Mouse (Mus musculus): ENCODE data around the gene Grin2c. TPM values are rescaled to one million over a fixed set of nuclear protein-coding genes. Genes with fewer than 3 reads are reported as not detected.

Grin2c gene
- polyA plus RNA-seq, 1 experiment from 2014 or later: 0.18 TPM

DNA sequence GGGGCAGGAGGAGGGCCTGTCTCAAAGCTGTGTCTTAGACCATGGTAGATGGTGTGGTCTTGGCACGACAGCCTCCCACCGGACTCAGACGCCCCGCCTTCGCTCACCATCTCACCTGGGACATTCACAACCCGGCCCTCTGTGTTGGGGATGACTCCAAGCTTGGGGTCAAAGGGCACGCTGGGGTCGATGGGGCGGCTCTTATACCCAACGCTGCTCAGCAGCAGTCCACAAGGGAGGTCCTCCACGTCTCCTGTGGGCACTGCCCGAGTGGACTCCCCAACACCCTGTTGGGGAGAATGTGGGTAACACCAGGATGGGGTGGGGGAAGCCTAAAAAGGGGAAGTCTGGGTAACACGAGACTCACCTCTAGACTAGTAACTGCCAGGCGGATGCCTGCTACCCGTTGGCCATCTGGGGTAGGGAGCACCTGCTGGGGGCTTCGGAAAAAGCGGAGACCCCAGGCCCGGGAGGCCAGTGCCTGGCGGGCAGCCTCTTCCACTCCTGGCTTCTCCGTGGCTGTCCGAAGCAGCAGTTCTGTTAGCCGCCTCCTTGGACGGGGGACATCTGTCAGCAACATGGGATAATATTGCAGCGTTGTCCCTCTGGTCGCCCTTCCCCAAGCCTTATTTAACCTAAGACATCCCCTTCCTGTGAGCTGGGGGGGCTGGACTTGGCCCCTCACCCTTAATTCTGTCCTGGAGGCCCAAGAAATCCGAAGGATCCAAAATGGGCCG is 2.5 kb upstream of the Grin2c start:
- no peaks in the 10 kb centered on the region for H3K9me3 ChIP-seq
- peaks cover 27% of the 10 kb centered on the region for H3K36me3 ChIP-seq
- H3K27ac ChIP-seq: 0 out of 2 replicates have a peak overlapping the region, but pooled peaks have one; percentile 29
- DNase-seq (ENCODE audit: low spot score): no peak
- no peak overlapping the region for H3K4me3 ChIP-seq
- 88% methylated on average over 27 of the region's 27 CpGs for WGBS
- H3K4me1 ChIP-seq (replicated peaks): peaks cover 71% of the 10 kb centered on the region
- H3K27me3 ChIP-seq (ENCODE audit: insufficient read depth, poor library complexity, severe bottlenecking): peaks cover 58% of the 10 kb centered on the region

GRCm38 (mm10) chr11:115267958-115268357 is 915 bp upstream of the Grin2c start:
- peaks cover 61% of the 10 kb centered on the region for H3K4me1 ChIP-seq (replicated peaks)
- no peaks in the 10 kb centered on the region for H3K9me3 ChIP-seq
- H3K27me3 ChIP-seq (ENCODE audit: insufficient read depth, poor library complexity, severe bottlenecking): peaks cover 74% of the 10 kb centered on the region
- H3K4me3 ChIP-seq: no peak overlapping the region
- DNase-seq (ENCODE audit: low spot score): no peak
- H3K27ac ChIP-seq: no peak overlapping the region
- WGBS: 74% methylated on average over 11 of the region's 11 CpGs
- H3K36me3 ChIP-seq: peaks cover 27% of the 10 kb centered on the region

- under 1% methylated on average over 22 of the region's 22 CpGs for WGBS
- no peaks in the 10 kb centered on the region for H3K9me3 ChIP-seq
- H3K36me3 ChIP-seq: peaks cover 18% of the 10 kb centered on the region
- H3K27ac ChIP-seq: peak overlapping the region; percentile 31; the same call in 1 of the 2 replicates
- H3K4me1 ChIP-seq (replicated peaks): peaks cover 54% of the 10 kb centered on the region
- H3K27me3 ChIP-seq (ENCODE audit: insufficient read depth, poor library complexity, severe bottlenecking): peaks cover 89% of the 10 kb centered on the region
- DNase-seq (ENCODE audit: low spot score): peak; percentile 43
- H3K4me3 ChIP-seq: peak overlapping the region; percentile 51
These were observed 654 bp downstream of the Grin2c start for GRCm38 (mm10) chr11:115266400-115266778.

- Histone ChIP-seq H3K36me3 (peaks cover 18% of the 10 kb centered on the region), H3K4me3 (peak overlapping the region; percentile 51), H3K27me3 (ENCODE audit: insufficient read depth, poor library complexity, severe bottlenecking) (peaks cover 94% of the 10 kb centered on the region), H3K9me3 (no peaks in the 10 kb centered on the region), H3K27ac (no peak overlapping the region), H3K4me1 (replicated peaks) (peaks cover 51% of the 10 kb centered on the region)
- 3% methylated on average over 20 of the region's 20 CpGs for WGBS
- DNase-seq (ENCODE audit: low spot score): no peak
These were observed 1.2 kb downstream of the Grin2c start for GRCm38 (mm10) chr11:115265771-115266399.

GRCm38 (mm10) chr11:115264862-115265668 is 2.0 kb downstream of the Grin2c start:
- Histone ChIP-seq H3K4me3 (peak overlapping the region; percentile 44), H3K27me3 (ENCODE audit: insufficient read depth, poor library complexity, severe bottlenecking) (peaks cover 100% of the 10 kb centered on the region), H3K4me1 (replicated peaks) (peaks cover 48% of the 10 kb centered on the region), H3K9me3 (no peaks in the 10 kb centered on the region), H3K27ac (no peak overlapping the region), H3K36me3 (peaks cover 18% of the 10 kb centered on the region)
- 6% methylated on average over 39 of the region's 39 CpGs for WGBS
- peak; percentile 68 for DNase-seq (ENCODE audit: low spot score)

DNA sequence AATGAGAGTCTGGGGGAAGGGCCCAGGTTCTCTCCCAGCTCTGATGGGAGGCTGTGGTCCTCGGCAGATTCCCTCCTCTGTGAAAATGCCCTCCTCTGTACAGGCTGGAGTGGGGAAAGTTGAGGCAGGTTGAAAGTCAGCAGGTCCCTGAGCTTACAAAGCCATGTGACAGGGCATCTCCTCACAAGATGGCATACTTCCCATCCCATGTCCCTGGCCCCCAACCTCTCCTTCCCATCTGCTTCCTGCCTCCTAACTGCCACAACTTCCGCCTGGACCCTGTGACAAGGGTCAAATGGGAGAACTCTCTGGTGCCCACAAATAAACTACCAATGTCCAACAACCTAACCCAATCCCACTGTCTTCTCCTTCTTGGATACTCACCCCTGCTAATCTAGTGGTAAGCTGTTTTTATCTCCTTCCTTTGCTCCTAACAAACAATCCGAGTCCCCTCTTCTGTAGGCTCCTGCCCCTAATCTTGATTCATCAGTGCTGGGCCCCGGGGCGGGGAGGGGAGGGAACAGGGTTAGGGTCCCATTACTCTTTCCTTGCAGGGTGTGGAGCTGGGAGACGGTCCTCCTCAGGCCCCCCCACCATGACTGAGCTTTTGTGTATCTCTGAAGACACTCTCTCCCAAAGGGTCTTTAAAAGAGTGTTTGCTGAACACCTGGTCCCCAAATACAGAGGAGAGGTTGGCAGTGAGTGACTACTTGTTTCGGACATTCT is 2.7 kb downstream of the Grin2c start:
- Histone ChIP-seq H3K4me3 (no peak overlapping the region), H3K27me3 (ENCODE audit: insufficient read depth, poor library complexity, severe bottlenecking) (peaks cover 100% of the 10 kb centered on the region), H3K4me1 (replicated peaks) (peaks cover 42% of the 10 kb centered on the region), H3K36me3 (peaks cover 14% of the 10 kb centered on the region), H3K9me3 (no peaks in the 10 kb centered on the region), H3K27ac (no peak overlapping the region)
- WGBS: 67% methylated on average over 7 of the region's 7 CpGs
- no peak for DNase-seq (ENCODE audit: low spot score)

GRCm38 (mm10) chr11:115262954-115263353 is 4.1 kb downstream of the Grin2c start:
- no peak for DNase-seq (ENCODE audit: low spot score)
- no peaks in the 10 kb centered on the region for H3K9me3 ChIP-seq
- H3K4me3 ChIP-seq: no peak overlapping the region
- H3K4me1 ChIP-seq (replicated peaks): peaks cover 41% of the 10 kb centered on the region
- H3K27ac ChIP-seq: no peak overlapping the region
- peaks cover 100% of the 10 kb centered on the region for H3K27me3 ChIP-seq (ENCODE audit: insufficient read depth, poor library complexity, severe bottlenecking)
- whole genome bisulfite sequencing: 85% methylated on average over 11 of the region's 11 CpGs
- H3K36me3 ChIP-seq: peaks cover 1% of the 10 kb centered on the region; the same call in 1 of the 2 replicates

DNA sequence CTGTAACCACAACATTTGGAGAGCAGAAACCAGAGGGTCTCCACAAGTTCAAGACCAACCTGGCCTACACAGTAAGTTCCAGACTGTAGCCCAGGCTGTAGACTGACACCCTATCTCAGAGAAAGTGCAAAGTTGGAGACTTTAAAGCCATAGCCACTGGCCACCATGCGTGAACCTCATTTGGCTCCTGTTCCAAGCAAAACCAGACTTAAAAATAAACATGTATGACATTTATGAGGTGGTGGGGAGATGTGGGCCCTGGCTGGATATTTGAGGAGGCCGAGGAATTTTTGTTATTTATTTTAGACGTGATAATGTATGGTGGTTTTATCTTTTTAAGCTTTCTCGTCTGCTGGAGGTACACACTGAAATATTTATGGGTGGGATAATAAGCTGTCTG is 7.9 kb downstream of the Grin2c start:
- Histone ChIP-seq H3K27ac (no peak overlapping the region), H3K4me3 (no peak overlapping the region), H3K9me3 (no peaks in the 10 kb centered on the region), H3K4me1 (replicated peaks) (peaks cover 10% of the 10 kb centered on the region), H3K36me3 (no peaks in the 10 kb centered on the region), H3K27me3 (ENCODE audit: insufficient read depth, poor library complexity, severe bottlenecking) (peaks cover 100% of the 10 kb centered on the region)
- 82% methylated on average over 4 of the region's 4 CpGs for WGBS
- DNase-seq (ENCODE audit: low spot score): no peak

DNA sequence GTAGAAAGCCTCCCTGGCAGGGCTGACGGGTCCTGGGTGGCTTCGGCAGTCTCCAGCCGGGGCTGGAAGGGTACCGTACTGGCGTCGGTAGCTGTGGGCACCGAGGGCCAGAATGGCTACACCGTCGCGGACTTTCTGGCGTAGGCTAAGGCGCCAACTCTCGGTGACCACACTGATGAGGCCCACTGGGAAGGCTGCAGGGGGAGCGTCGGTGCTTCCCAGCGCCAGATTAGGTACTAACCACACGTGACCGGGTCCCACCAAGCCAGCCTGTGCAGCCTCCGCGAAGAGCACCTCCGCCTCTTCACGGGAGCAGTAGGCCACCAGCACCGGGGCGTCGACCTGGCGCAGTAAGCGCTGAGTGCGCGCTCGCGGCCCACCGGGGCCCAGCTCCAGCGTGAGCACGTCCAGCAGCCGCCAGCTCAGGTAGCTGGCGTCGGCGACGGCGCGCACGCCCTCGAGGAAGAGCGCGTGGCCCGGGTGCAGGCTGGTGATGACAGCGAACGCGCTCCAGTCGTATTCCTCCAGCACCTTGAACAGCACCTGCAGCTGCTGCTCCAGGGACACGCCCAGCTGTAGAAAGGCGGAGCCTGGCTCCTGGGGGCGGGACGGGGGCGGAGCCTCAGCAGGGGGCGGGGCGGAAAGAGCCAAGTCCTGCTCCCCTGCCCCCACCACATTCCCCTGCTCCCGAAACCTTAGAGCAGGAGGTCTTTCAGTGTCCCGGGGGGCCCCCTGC is 9.1 kb downstream of the Grin2c start:
- no peaks in the 10 kb centered on the region for H3K9me3 ChIP-seq
- H3K27ac ChIP-seq: no peak overlapping the region
- H3K4me1 ChIP-seq (replicated peaks): peaks cover 10% of the 10 kb centered on the region
- WGBS: 16% methylated on average over 59 of the region's 59 CpGs
- peak; percentile 38 for DNase-seq (ENCODE audit: low spot score)
- peak overlapping the region; percentile 36 for H3K4me3 ChIP-seq
- no peaks in the 10 kb centered on the region for H3K36me3 ChIP-seq
- peaks cover 100% of the 10 kb centered on the region for H3K27me3 ChIP-seq (ENCODE audit: insufficient read depth, poor library complexity, severe bottlenecking)

GRCm38 (mm10) chr11:115251258-115251657 is 15.8 kb downstream of the Grin2c start:
- DNase-seq (ENCODE audit: low spot score): no peak
- H3K9me3 ChIP-seq: no peaks in the 10 kb centered on the region
- WGBS: 65% methylated on average over 3 of the region's 3 CpGs
- peaks cover 45% of the 10 kb centered on the region for H3K4me1 ChIP-seq (replicated peaks)
- H3K4me3 ChIP-seq: 0 out of 2 replicates have a peak overlapping the region, but pooled peaks have one; percentile 59
- H3K27me3 ChIP-seq (ENCODE audit: insufficient read depth, poor library complexity, severe bottlenecking): peaks cover 100% of the 10 kb centered on the region
- no peaks in the 10 kb centered on the region for H3K36me3 ChIP-seq
- H3K27ac ChIP-seq: no peak overlapping the region

GRCm38 (mm10) chr11:115250405-115251090 is 16.5 kb downstream of the Grin2c start:
- DNase-seq (ENCODE audit: low spot score): peak; percentile 32
- H3K9me3 ChIP-seq: no peaks in the 10 kb centered on the region
- no peaks in the 10 kb centered on the region for H3K36me3 ChIP-seq
- H3K4me3 ChIP-seq: peak overlapping the region; percentile 59
- 2% methylated on average over 36 of the region's 36 CpGs for WGBS
- H3K4me1 ChIP-seq (replicated peaks): peaks cover 52% of the 10 kb centered on the region
- H3K27ac ChIP-seq: peak overlapping the region; percentile 62
- H3K27me3 ChIP-seq (ENCODE audit: insufficient read depth, poor library complexity, severe bottlenecking): peaks cover 100% of the 10 kb centered on the region
